Mouse (Mus musculus): Measurements from ENCODE around the gene Ly6g6c.

- TF ChIP-seq CTCF (IDR thresholded peaks at IDR 0.05; ENCODE audit: low read depth, low read length) = no peak
- TF ChIP-seq POLR2A (IDR thresholded peaks at IDR 0.05; ENCODE audit: extremely low read depth, insufficient read depth, low read length) = no peak
Observed at GRCm38 (mm10) chr17:35102299-35102698, 37.1 kb downstream of the Ly6g6c start.

Measured in liver, adult 2 months (tissue).